Mouse (Mus musculus): ENCODE data around the gene Sh3pxd2a. TPM values are rescaled to one million over a fixed set of nuclear protein-coding genes. Genes with fewer than 3 reads are reported as not detected.

Sh3pxd2a gene
- polyA plus RNA-seq, 1 experiment from 2014 or later = 4.1 TPM

DNA sequence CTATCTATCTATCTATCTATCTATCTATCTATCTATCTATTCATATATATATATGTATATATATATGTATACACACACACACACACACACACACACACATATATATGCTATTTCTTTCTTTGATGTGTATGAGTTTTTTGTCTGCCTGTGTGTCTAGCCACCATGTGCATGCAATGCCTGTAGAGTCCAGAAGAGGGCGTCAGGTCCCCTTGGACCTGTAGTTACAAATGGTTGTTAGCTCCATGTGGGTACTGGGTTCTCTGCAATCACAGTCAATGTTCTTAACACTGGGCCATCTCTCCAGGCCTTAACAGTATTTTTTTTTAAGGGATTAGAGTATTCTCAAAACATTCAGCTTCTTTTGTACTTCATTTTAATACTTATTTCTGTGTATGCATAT is 250.7 kb downstream of the Sh3pxd2a start:
- no peaks in the 10 kb centered on the region for H3K27me3 ChIP-seq (ENCODE audit: control insufficient read depth, insufficient read depth, low read length)
- WGBS = 65% methylated on average over 1 of the region's 1 CpGs
- H3K9ac ChIP-seq (ENCODE audit: low read length) = no peak overlapping the region
- no peaks in the 10 kb centered on the region for H3K4me1 ChIP-seq (ENCODE audit: control insufficient read depth, insufficient read depth, low read length)
- no peak overlapping the region for H3K4me2 ChIP-seq
- no peaks in the 10 kb centered on the region for H3K36me3 ChIP-seq (ENCODE audit: control insufficient read depth, insufficient read depth, low read length)
- no peak overlapping the region for H3K4me3 ChIP-seq (ENCODE audit: low read depth, low read length)
- DNase-seq (ENCODE audit: low spot score, missing footprints) = no peak
- H3K9me3 ChIP-seq (ENCODE audit: control insufficient read depth, low read length) = no peaks in the 10 kb centered on the region
- no peak for ATAC-seq (ENCODE audit: low FRiP score)
- no peak overlapping the region for H3K27ac ChIP-seq (ENCODE audit: low read depth, low read length)

DNA sequence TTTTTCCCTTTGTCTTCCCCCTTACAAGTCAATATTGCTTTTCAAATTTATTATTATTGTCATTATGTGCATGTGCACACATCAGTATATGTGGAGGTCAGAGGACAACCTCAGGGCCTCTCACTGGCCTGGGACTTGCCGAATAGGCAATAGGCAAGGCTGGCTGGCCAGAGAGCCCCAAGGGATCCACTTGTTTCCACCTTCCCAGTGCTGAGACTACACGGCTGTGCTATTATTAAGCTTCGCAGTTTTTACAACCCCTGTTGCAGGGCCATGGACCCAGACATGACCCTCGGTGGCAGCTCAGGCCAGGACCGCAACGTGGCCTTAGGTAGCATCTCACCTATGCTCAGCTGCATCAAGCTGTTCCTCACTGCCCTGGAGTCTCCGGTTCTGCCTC is 251.8 kb downstream of the Sh3pxd2a start:
- Histone ChIP-seq H3K4me1 (ENCODE audit: control insufficient read depth, insufficient read depth, low read length) (no peaks in the 10 kb centered on the region), H3K9me3 (ENCODE audit: control insufficient read depth, low read length) (no peaks in the 10 kb centered on the region), H3K4me2 (no peak overlapping the region), H3K27me3 (ENCODE audit: control insufficient read depth, insufficient read depth, low read length) (no peaks in the 10 kb centered on the region), H3K4me3 (ENCODE audit: low read depth, low read length) (no peak overlapping the region), H3K36me3 (ENCODE audit: control insufficient read depth, insufficient read depth, low read length) (no peaks in the 10 kb centered on the region), H3K27ac (ENCODE audit: low read depth, low read length) (no peak overlapping the region), H3K9ac (ENCODE audit: low read length) (no peak overlapping the region)
- DNase-seq (ENCODE audit: low spot score, missing footprints) = no peak
- 79% methylated on average over 7 of the region's 7 CpGs for WGBS
- no peak for ATAC-seq (ENCODE audit: low FRiP score)

DNA sequence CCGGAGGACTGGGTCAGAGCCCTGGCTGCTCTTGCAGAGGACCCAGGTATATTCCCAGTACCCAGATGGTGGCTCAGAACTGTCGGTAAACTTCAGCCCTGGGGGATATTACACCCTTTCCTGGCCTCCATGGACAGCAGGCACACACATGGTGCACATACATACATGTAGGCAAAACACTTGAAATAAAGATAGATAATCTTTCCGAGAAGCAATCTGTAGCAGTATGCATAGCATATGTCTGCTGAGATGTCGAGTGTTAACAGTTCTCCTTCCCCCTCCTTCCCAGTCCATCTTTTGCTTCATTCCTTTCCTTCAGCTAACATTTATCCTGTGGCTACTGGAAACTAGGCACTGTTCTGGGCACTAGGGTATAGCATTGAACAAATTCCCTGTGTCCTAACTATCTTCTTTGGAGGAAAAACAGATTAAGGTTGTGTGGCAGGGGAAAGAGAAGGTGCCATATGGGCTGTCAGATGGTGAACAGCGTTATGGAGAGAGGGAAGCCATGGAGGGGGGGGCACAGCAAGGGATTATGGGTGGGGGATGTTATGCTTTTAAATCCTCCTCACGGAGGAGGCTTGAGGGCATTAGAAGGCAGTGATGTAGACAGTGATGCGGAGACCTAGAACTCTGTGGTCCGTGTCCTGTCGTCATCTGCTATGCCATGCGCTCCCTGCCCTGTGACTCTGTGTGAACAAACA is 252.4 kb downstream of the Sh3pxd2a start:
- Histone ChIP-seq H3K4me1 (ENCODE audit: control insufficient read depth, insufficient read depth, low read length) (no peaks in the 10 kb centered on the region), H3K4me3 (ENCODE audit: low read depth, low read length) (no peak overlapping the region), H3K27ac (ENCODE audit: low read depth, low read length) (no peak overlapping the region), H3K36me3 (ENCODE audit: control insufficient read depth, insufficient read depth, low read length) (no peaks in the 10 kb centered on the region), H3K4me2 (no peak overlapping the region), H3K9ac (ENCODE audit: low read length) (no peak overlapping the region), H3K9me3 (ENCODE audit: control insufficient read depth, low read length) (no peaks in the 10 kb centered on the region), H3K27me3 (ENCODE audit: control insufficient read depth, insufficient read depth, low read length) (no peaks in the 10 kb centered on the region)
- ATAC-seq (ENCODE audit: low FRiP score) = peak; percentile 64; the same call in 1 of the 2 replicates
- 80% methylated on average over 10 of the region's 10 CpGs for WGBS
- peak; percentile 68 for DNase-seq (ENCODE audit: low spot score, missing footprints)

DNA sequence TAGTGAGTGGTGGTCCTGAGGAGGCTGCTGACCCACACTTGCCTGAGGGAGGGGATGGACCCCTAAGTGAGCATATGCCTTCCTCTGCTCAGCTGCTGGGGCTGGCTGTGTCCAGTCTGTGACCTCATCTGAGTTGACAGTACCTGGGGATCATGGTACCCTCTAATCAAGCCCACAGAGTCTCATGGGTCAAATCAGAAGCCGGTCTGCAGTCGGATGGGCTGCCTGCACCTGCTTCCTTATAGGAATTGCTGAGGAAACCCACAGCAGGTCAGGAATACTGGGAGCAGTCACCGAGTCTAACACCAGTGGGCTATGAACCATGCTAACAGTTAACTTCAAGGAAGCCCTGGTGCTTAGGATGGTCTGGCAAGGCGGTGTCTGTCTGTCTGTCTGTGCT is 253.8 kb downstream of the Sh3pxd2a start:
- ATAC-seq (ENCODE audit: low FRiP score) = no peak
- WGBS = 86% methylated on average over 4 of the region's 4 CpGs
- peak; percentile 44 for DNase-seq (ENCODE audit: low spot score, missing footprints)
- Histone ChIP-seq H3K27me3 (ENCODE audit: control insufficient read depth, insufficient read depth, low read length) (no peaks in the 10 kb centered on the region), H3K9me3 (ENCODE audit: control insufficient read depth, low read length) (no peaks in the 10 kb centered on the region), H3K9ac (ENCODE audit: low read length) (no peak overlapping the region), H3K36me3 (ENCODE audit: control insufficient read depth, insufficient read depth, low read length) (no peaks in the 10 kb centered on the region), H3K27ac (ENCODE audit: low read depth, low read length) (no peak overlapping the region), H3K4me2 (no peak overlapping the region), H3K4me1 (ENCODE audit: control insufficient read depth, insufficient read depth, low read length) (no peaks in the 10 kb centered on the region), H3K4me3 (ENCODE audit: low read depth, low read length) (no peak overlapping the region)

Small RNA genes lying within 50 kb of the gene (microRNA-seq; reads per million reads assigned to microRNA genes)
- gene Mir6995 = not detected

Other genes with a start within 250 kb of the Sh3pxd2a start
- 43.9 and 49.1 TPM in 2 replicates for gene Stn1, start 73.1 kb upstream of the Sh3pxd2a start, polyA plus RNA-seq (2014; fragmentation: Nextera tagmentation; extraction: Ambion mirVana)
- gene Slk, start 115.3 kb upstream of the Sh3pxd2a start, polyA plus RNA-seq (2014; fragmentation: Nextera tagmentation; extraction: Ambion mirVana) = 10.4 and 11.3 TPM in 2 replicates
- 0.25 and 0.52 TPM in 2 replicates for gene Col17a1, start 227.7 kb upstream of the Sh3pxd2a start, polyA plus RNA-seq (2014; fragmentation: Nextera tagmentation; extraction: Ambion mirVana)